Mouse (Mus musculus): ENCODE measurements at regions not wholly inside any gene's neighbourhood (a gene's known extent, or its start where the extent isn't known, plus 50 kb on each side); places are given as distances from the start of the nearest gene placed in this dataset.

DNA sequence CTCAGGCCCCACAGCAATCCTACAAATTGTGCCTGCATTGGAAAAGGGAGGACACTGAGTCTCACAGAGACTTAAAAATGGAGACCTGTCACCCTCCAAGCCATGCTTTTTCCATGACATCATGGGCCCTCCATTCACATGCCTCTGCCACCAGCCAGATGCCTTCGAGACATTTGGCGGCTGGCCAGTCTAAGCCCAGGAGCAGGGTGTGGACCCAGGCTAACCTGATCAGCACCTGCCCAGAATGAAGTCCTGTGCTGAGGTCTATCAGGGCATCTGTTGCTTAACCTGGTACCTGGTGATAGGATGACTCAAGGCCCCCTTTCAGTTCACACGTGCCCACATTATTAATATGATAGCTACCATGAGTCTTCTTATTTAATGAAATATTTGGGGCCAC lies 265.4 kb downstream of the Fam49a start:
- DNase-seq (ENCODE audit: low spot score in 2 of 2): no peak

DNA sequence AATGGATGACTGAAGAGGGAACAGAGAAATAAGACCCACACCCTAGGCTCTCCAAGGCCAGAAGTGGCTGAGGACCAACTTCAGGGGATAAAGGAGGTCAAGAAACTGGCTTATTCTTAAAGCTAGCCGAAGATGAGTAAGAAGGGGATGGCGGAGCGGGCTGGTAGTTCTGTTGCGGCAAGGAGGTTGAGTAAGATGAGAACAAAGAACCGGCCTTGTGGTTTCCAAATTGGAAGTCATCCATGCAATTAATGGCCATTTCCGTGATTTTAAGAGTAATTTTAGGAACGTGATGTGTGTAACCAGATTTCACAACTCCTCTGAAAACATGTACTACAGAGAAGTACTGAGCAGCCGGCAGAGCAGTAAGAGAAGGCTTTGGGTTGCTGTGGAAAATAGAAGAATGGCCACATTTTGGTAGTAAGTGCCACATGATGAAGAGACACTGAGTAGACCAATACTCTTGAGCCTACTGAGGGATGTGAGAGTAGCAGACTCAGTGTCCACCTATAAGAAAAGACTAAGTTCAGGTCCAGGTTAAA lies 258.4 kb downstream of the Fam49a start:
- DNase-seq (ENCODE audit: low spot score in 2 of 2): no peak

DNA sequence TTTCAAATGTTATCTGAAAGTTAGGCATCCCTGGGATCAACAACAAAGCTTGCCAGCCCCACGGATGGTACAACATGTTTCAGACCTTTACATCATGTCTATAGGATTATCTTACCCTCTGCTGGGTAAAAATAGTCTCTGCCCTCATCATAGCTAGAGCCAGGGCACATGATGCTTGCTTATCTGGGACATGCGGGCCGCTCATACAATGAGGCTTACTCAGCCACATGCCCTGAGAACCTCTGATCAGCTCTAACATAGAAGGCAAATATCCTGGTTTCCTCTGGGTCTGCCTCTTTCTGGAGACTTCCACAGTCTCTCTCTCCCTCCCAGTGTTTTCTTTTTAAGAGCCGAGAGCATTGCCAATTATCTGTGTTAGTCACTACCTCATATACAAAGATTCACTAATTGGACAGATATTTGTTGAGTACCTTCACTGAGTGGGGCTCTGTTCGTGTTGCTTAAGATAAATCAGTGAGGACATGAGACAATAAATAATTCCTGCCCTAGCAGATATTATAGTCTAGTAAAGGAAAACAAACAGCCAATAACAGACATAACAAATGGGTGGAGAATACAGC lies 256.6 kb downstream of the Fam49a start:
- no peak for DNase-seq (ENCODE audit: low spot score in 2 of 2)

DNA sequence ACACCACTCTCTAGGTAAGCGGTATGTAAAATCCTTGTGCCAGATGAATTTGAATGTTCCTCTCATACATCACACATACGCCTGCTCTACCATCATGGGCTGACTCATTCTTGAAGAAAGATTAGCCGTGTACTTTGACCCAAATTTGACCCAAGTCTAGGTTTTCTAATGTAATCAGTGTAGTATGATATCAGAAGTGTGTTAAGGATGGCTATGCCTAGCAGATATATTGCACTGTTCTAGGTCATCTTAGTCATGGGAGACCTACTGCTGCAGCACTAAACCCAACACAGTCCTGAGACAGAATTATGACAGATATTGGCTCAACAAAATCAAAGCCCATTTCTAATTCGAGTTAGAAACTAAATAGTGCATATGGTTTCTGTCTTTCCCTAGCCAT lies 255.1 kb downstream of the Fam49a start:
- no peak for DNase-seq (ENCODE audit: low spot score in 2 of 2)

DNA sequence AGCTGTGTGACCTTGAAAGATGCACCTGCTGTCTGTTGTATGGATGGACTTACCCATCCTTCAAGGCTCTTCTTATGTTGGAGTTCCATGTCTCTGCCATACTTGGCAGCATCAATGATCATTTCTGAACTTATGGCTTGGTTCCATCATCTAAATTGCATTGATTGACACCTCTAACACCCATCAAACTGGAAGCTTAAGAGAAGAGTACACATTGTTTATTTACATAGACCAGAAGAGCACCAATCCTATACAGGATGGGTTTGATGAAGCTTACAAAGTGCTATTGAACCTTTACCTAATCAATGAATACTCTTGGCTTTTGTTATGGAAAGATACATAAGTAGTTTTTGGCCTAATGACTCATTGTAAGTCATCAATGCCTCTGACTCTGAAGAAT lies 248.8 kb downstream of the Fam49a start:
- DNase-seq (ENCODE audit: low spot score in 2 of 2): no peak

DNA sequence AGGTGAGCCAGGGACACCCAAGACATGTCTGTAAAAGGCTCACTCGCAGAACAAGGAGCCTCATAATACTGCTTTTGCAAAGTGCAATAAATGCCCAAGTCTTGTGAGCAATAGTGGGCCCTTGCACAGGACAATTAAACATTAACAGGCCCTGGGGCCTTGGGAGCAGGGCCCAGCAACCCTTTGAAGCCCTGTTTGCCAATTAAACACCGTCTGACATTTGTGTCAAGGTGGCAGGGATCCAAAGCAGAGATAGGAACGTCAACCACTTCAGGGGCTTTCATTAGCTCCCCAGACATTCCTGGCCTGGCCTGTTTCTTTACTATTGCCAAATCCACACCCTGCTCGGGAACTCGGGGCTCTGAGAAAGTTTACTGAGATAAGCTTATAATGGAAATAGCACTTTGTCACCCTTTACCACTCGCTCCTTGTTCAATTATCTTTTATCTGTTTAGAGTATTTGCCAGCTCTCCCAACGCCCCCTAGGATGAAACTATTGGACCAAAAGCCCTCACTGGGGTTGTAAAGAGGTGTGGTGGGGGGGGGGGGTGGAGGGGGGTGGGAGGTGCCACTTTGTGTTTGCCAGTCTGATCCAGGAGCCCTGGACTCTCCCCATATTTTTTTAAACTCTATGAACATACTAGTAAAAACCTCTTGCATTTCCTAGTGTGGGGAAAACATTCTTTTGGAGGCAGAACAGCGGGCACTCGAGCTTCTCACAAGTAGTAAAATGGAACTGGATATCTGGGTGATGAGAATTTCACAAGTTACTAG lies 247.4 kb downstream of the Fam49a start:
- DNase-seq (ENCODE audit: low spot score in 2 of 2): no peak

DNA sequence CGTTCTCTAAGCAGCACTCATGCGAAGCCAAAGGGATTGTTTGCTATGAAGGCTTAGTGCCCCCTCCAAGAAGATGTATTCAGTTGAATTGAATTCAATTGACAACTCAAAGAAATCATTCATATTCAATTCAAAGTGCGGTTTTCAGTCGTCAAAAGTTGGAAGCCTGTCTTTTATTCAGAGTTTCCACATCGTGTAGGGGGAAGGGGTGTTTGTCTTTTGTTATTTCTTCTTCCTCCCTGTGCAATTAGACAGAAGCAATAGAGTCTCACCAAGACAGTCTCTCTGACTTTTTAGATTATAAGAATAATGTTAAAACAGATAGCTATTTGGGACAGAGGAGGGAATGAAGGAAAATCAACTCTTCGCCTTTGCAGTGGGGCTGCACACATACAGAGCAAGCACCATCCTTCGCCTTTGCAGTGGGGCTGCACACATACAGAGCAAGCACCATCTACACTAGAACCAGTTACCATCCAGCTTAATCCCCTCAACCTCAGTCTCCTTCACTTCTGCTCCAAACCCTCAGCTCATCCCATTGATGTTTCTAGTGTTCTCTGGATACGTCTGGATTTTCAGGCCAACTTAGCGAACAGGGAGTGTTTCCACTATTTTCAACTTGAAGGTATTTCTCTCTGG lies 246.7 kb downstream of the Fam49a start:
- DNase-seq (ENCODE audit: low spot score in 2 of 2): no peak

DNA sequence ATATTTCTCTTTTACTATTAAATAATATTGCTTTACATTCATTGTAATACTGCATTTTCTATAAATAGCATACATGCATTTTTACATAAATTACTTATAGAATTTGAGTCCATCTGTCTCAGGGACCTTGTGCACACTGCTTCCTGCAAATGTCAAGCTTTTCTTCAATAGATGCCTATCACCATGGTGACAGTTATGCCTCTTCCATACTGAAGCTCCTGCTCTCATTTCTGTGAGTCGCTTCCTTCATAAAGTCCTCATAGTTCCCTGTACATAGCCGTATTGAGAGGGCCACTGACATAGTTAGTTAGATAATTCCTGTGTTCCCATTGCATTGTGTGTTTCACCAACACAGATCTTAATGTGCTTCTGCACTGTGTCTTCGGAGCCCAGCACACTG lies 244.7 kb downstream of the Fam49a start:
- no peak for DNase-seq (ENCODE audit: low spot score in 2 of 2)

DNA sequence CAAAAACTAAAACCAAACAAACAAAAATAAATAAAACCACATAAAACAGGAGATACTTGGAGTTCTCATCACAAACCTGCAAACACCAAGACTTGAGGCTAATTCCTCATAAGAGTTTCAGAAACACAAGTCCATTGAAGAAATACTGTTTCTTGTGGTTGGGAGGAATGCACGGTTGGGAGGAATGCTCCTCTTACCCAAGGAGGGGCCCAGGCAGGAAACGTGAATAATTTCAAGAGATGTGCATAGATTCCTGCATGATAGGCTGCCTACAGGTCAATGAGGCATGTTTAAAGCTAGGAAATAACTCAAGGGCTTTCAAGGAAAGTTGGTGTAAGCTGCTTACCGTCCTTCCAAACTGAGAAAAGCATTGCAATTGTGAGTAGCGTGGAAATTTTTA lies 243.7 kb downstream of the Fam49a start:
- DNase-seq (ENCODE audit: low spot score in 2 of 2): no peak

DNA sequence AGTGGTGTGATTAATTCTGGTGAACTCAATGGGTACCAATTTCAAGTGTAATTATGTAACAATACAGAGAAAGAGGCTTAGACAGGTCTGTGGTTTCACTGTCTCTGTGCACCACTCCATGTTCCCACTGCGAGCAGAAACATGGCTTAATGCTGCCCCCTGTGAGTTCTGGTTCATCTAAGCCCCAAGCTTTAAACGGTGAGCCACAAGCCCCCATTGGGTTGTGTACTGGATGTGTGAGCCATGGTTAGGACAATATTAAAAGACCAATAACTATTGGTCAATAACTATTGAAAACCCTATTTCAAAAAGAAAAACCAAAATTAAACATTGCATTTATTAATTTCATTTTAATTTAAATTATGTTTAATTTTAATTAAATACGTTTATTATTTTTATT lies 238.0 kb downstream of the Fam49a start:
- DNase-seq (ENCODE audit: low spot score in 2 of 2): no peak

DNA sequence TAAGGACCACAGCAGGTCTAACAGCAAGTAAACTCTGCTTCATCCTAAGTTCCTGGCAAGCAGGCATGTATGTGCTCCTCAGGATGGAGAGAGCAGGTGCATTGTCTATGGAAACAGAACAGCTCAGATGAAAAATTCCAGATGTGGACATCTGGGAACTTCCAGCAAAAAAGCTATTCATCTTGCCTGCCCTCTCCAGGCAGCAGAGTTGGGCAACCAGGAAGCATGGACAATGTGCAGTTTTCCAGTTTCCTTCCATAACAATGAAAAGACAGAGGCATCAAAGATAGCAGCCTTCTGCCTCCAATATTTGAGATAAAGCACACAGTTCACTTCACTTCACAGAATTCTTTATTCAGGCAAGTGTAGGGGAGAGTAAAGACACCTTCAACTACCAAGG lies 236.7 kb downstream of the Fam49a start:
- DNase-seq (ENCODE audit: low spot score in 2 of 2): no peak

DNA sequence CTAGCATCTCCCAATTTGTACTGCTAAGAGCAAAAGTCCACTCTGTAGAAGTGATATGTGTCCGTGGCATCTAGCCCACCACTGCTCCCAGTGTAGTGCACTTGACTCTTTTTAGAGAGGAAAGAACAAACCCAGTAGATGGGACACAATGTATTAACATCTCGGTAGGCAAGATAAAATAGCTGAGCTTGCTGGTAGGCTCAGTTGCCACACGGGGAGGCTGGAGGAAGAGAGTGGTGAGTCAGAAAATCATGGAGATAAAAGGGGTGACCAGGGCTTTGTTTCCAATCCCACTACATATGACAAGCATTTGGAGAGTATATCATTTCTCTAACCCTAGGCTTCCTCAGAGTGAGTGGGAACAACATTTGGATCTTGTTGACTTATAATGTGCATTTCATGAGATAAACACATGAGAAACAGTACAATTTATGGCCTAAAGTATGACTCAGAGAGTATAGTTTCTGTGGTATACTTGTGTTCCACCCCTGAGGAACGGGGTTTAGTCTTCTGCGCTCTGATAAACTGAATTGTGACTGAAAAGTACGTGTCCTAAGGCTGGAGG lies 235.4 kb downstream of the Fam49a start:
- no peak for DNase-seq (ENCODE audit: low spot score in 2 of 2)

DNA sequence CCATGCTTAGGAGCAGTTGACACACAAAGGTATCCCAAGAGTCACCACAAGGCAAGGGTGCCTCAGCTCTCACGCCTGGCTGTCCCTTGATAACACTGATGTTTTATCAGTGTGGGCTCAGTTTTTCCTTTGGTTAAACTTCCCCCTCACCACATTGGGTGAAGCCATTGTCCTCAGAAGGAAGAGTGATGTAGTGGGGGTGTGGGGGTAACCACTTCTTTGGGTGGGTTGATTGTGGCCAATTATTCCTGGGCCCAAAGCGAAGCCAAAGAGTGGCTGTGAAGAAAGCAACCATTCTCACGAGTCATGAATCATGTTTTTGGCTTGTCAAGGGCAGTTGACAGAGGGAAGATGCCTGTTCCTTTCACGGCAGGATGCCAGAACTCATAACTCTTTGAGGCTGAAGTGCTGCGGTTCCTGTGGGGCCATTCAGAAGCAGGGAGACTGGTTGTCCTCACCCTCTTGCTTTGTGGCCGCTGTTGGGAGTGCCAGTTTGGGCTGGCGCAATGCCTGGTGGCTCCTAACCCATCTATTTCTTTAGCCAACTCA lies 234.7 kb downstream of the Fam49a start:
- DNase-seq (ENCODE audit: low spot score in 2 of 2): peak; percentile 15 to 17

DNA sequence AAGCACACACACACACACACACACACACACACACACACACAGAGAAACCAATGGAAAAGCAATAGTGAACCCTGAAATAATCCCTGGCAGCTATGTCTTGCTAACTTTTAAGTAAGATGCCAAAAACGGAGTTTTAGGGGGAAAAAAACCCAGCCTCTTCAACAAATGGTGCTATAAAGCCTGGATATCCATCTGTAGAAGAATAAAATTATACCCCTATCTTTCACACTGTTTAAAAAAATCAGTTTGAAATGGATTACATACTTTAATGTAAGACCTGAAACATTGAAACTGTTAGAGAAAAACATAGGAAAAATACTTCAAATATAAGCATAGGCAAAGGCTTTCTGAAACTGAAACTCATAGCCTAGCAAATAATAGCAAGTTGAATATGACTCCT lies 228.2 kb downstream of the Fam49a start:
- no peak for DNase-seq (ENCODE audit: low spot score in 2 of 2)

DNA sequence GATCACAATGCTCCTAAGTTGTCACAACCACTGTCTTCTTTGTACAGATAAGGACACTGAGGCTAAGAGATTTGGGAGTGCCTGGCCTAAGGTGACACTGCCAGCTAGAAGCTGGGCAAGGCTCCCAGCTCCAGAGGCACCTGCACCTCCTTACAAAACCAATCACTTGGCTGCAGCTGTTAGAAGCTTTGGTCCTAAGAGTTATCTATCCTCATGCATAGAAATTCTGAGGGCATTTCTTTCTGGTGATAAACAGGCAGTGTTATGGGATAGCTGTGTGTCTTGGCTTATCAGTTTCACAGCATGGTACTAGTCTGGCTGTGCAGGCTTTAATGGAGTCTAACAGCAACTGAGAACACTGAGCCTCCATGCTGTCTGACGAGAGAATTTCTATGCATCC lies 226.2 kb downstream of the Fam49a start:
- DNase-seq (ENCODE audit: low spot score in 2 of 2): no peak

DNA sequence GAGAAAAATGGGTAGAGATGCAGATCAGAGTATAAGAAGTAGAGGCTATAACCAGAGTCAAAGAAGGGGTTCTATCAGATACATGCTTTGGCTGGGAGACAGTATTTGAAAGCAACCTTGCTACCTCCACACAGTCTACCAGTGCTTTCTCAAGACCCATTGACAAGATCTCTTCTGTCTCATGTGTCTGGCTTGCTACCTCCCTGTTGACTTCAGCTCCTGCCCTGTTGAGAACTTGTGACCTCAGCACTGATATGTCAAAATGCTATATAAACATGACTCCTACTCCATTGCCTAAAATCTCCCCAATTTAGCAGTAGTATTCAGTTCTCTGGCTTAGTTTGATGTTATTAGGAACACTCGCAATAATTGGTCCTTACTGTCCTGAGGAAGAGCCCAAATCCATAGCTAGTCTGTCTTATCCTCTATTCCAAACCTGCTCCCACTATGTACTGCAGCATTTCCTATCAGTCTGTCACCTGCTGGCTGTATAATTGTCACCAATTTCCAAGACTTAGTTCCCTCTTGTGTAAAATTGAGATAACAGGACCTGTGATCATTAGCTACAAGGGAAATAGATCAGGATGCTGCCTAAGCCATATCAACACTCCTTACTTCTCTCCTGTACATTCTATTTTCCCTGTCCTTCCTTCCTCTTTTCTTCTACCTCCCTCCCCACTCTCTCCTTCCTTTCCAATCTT lies 224.9 kb downstream of the Fam49a start:
- no peak for DNase-seq (ENCODE audit: low spot score in 2 of 2)

DNA sequence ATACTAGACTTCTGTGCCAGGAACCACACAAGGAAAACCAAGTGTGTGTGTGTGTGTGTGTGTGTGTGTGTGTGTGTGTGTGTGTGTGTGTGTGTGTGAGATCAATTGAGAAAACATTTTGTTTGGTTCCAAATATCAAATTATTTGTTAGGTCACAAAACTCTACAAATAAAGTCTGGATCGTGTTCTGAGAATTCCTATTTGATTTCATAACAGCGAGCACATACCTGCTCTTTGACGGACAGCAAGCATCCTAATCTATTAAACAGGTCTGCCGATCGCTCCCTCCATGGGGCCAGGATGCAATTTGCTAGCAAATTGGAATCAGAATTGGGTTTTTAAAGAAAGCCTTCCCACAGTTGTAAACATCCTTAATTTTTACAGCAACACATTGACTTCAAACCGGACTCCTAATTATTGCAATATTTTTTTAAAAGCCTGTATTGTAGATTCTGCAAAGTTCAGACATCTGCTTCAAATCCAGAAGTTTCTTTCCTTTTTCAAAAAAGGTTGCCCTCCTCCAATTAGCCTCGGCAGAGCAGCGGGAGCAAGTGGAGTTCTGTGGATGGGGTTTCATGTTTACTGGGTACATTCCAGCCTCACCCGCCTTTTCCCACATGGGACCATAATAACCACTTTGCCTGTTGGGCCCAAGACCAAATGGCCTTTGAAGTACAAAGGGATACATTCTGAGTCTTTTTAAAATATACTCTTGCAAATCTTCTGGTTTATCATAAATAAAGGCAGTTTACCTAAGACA lies 223.2 kb downstream of the Fam49a start:
- DNase-seq (ENCODE audit: low spot score in 2 of 2): no peak

DNA sequence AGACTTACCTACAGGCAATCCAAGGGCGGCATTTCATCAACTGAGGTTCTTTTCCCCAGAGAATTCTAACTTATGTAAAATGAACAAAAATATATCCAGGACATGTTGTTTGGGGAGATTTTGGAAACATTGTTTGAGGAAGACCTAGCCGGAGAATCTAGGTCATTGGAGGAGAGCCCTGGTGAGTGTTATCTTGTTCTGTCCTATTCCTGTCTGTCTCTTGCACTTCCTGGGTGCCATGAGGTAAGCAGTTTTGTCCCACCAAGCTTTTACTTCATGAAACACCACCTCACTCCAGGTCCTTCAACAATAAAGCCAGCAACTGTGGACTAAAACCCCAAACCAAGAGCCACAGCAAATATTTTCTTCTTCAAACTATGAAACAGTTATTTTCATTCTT lies 218.5 kb downstream of the Fam49a start:
- no peak for DNase-seq (ENCODE audit: low spot score in 2 of 2)

DNA sequence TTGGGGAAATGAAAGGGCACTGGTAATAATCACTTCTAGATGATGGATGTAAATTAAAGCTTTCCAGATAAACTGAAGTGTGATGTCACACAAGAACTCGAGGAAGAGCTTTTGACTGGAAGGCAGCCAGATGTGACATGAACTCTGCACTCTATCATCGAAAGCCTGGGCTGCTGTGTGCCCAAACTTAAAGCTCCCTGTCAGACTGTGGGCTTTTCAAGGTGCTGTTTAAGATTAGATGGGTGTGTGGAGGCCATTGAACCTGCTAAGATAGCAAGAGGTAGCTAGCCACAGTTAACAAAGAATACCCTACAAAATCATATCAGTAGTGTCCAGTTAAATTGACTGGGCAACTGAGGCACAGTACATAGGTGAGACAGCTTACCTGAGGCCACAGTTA lies 190.1 kb downstream of the Fam49a start:
- no peak for DNase-seq (ENCODE audit: low spot score in 2 of 2)

DNA sequence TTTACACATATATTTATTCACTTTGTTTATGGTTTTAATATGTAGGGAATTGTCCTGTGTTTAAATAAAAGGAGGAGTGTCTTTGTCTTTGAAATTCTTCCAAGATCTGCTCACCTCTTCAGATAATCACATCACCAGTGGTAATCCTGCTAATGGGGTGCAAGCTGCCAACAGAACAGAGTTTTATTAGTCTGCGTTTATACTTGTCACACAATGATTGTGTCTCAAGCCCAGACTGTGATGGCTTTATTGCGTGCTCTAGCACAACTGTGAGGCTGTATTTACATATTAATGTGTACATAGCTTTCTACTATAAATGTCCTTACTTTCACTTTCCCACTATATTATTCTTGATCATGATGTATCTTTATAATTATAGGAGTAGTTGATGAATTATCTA lies 184.8 kb downstream of the Fam49a start:
- no peak for DNase-seq (ENCODE audit: low spot score in 2 of 2)

DNA sequence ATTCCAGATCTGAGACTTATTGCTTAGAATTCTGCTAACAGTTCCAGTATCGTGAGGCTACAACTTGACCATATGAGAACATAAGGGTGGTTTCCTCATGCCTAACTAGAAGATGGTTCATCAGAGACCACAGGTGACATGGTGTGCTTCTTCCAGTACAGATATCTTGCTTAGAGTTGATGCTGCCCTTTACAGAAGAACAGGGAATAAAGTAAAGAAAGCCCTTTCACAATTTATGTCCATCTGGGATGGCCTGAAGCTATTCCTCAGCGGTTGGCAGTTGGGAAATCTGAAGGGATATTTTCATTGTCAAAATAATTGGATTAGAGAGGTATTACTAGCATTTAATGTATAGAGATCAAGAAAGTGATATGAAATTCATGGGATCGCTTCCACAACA lies 184.3 kb downstream of the Fam49a start:
- DNase-seq (ENCODE audit: low spot score in 2 of 2): no peak

Measured in gastrocnemius, postnatal 4 days (tissue).